Mouse (Mus musculus): ENCODE data around the gene Trpm6. TPM values are rescaled to one million over a fixed set of nuclear protein-coding genes. Genes with fewer than 3 reads are reported as not detected.
"Not testable (repeated sequence)": the region's sequence is repeated elsewhere in the genome, so short reads cannot be mapped to it uniquely, and the experiment has no call there.

Trpm6 gene
- 0.27 and 0.36 TPM in 2 replicates for polyA plus RNA-seq (2016; fragmentation: Nextera tagmentation; extraction: Ambion mirVana)

- peak within 1 kb of the TSS; percentile 65 for H3K4me2 ChIP-seq (replicated peaks)
- no peak for ATAC-seq (ENCODE audit: low FRiP score, low read depth)
- no peak within 1 kb of the TSS for H3K9ac ChIP-seq
- peak within 1 kb of the TSS; percentile 27 for H3K4me3 ChIP-seq
- 5% methylated on average over 41 of the region's 41 CpGs for WGBS
- peaks cover 13% of the 10 kb centered on the region; the same call in 1 of the 2 replicates for H3K27me3 ChIP-seq (replicated peaks)
- H3K27ac ChIP-seq: no peak within 1 kb of the TSS
- H3K36me3 ChIP-seq: no peaks in the 10 kb centered on the region
- peaks cover 5% of the 10 kb centered on the region; the same call in 1 of the 2 replicates for H3K4me1 ChIP-seq
- H3K9me3 ChIP-seq: no peaks in the 10 kb centered on the region
These were observed at the start of gene Trpm6 for GRCm38 (mm10) chr19:18749598-18750339. Trpm6 (plus strand) TSS chr19:18749983.

- ATAC-seq (ENCODE audit: low FRiP score, low read depth): no peak
- Histone ChIP-seq H3K4me1 (no peaks in the 10 kb centered on the region), H3K27ac (no peak overlapping the region), H3K9ac (no peak overlapping the region), H3K4me2 (replicated peaks) (no peak overlapping the region), H3K9me3 (no peaks in the 10 kb centered on the region), H3K36me3 (0 out of 2 replicates have a peak, but pooled peaks cover 5% of the 10 kb centered on the region), H3K4me3 (no peak overlapping the region), H3K27me3 (replicated peaks) (no peaks in the 10 kb centered on the region)
These were observed 41.7 kb upstream of the Trpm6 start for GRCm38 (mm10) chr19:18708101-18708500.

GRCm38 (mm10) chr19:18710903-18711302 lies 38.9 kb upstream of the Trpm6 start:
- no peak overlapping the region for H3K9ac ChIP-seq
- no peaks in the 10 kb centered on the region for H3K9me3 ChIP-seq
- peaks cover 16% of the 10 kb centered on the region for H3K4me1 ChIP-seq
- H3K4me3 ChIP-seq: no peak overlapping the region
- H3K27me3 ChIP-seq (replicated peaks): no peaks in the 10 kb centered on the region
- H3K27ac ChIP-seq: no peak overlapping the region
- H3K36me3 ChIP-seq: 0 out of 2 replicates have a peak, but pooled peaks cover 5% of the 10 kb centered on the region
- ATAC-seq (ENCODE audit: low FRiP score, low read depth): no peak
- WGBS: 57% methylated on average over 6 of the region's 6 CpGs
- no peak overlapping the region for H3K4me2 ChIP-seq (replicated peaks)

GRCm38 (mm10) chr19:18711589-18711988 lies 38.2 kb upstream of the Trpm6 start:
- no peak overlapping the region for H3K4me2 ChIP-seq (replicated peaks)
- H3K4me3 ChIP-seq: no peak overlapping the region
- no peaks in the 10 kb centered on the region for H3K9me3 ChIP-seq
- 0 out of 2 replicates have a peak, but pooled peaks cover 5% of the 10 kb centered on the region for H3K36me3 ChIP-seq
- WGBS: 95% methylated on average over 9 of the region's 9 CpGs
- no peak overlapping the region for H3K9ac ChIP-seq
- ATAC-seq (ENCODE audit: low FRiP score, low read depth): no peak
- no peaks in the 10 kb centered on the region for H3K27me3 ChIP-seq (replicated peaks)
- peaks cover 16% of the 10 kb centered on the region for H3K4me1 ChIP-seq
- no peak overlapping the region for H3K27ac ChIP-seq

GRCm38 (mm10) chr19:18712153-18712865 lies 37.5 kb upstream of the Trpm6 start:
- 62% methylated on average over 16 of the region's 16 CpGs for whole genome bisulfite sequencing
- Histone ChIP-seq H3K9me3 (no peaks in the 10 kb centered on the region), H3K4me2 (replicated peaks) (peak overlapping the region; percentile 90), H3K4me3 (peak overlapping the region; percentile 94), H3K36me3 (peaks cover 3% of the 10 kb centered on the region; the same call in 1 of the 2 replicates), H3K4me1 (peaks cover 16% of the 10 kb centered on the region), H3K9ac (peak overlapping the region; percentile 89), H3K27ac (peak overlapping the region; percentile 87), H3K27me3 (replicated peaks) (no peaks in the 10 kb centered on the region)
- no peak for ATAC-seq (ENCODE audit: low FRiP score, low read depth)

- peak; percentile 98 for ATAC-seq (ENCODE audit: low FRiP score, low read depth)
- Histone ChIP-seq H3K9ac (peak within 1 kb of the TSS; percentile 89), H3K27ac (peak within 1 kb of the TSS; percentile 87), H3K4me2 (replicated peaks) (peak within 1 kb of the TSS; percentile 90), H3K27me3 (replicated peaks) (no peaks in the 10 kb centered on the region), H3K4me1 (peaks cover 16% of the 10 kb centered on the region), H3K9me3 (no peaks in the 10 kb centered on the region), H3K4me3 (peak within 1 kb of the TSS; percentile 94), H3K36me3 (peaks cover 2% of the 10 kb centered on the region; the same call in 1 of the 2 replicates)
- WGBS: 1% methylated on average over 49 of the region's 49 CpGs
These were observed 36.9 kb upstream of the Trpm6 start, which contains the start of gene D030056L22Rik for GRCm38 (mm10) chr19:18712866-18713300. D030056L22Rik (plus strand) TSS chr19:18713193.

- H3K27me3 ChIP-seq (replicated peaks); H3K9me3 ChIP-seq; H3K27ac ChIP-seq; H3K36me3 ChIP-seq: not testable (repeated sequence)
- Histone ChIP-seq H3K4me3 (peak overlapping the region; percentile 94), H3K9ac (peak overlapping the region; percentile 89), H3K4me2 (replicated peaks) (peak overlapping the region; percentile 90), H3K4me1 (peaks cover 16% of the 10 kb centered on the region)
- WGBS: under 1% methylated on average over 46 of the region's 46 CpGs
- ATAC-seq (ENCODE audit: low FRiP score, low read depth): peak; percentile 73
These were observed 36.4 kb upstream of the Trpm6 start for GRCm38 (mm10) chr19:18713357-18713756.

GRCm38 (mm10) chr19:18716374-18716773 lies 33.4 kb upstream of the Trpm6 start:
- Histone ChIP-seq H3K4me3 (no peak overlapping the region), H3K9me3 (no peaks in the 10 kb centered on the region), H3K36me3 (peaks cover 9% of the 10 kb centered on the region), H3K27me3 (replicated peaks) (no peaks in the 10 kb centered on the region), H3K4me1 (peaks cover 16% of the 10 kb centered on the region), H3K27ac (no peak overlapping the region), H3K9ac (no peak overlapping the region), H3K4me2 (replicated peaks) (no peak overlapping the region)
- ATAC-seq (ENCODE audit: low FRiP score, low read depth): no peak
- WGBS: 42% methylated on average over 1 of the region's 1 CpGs

GRCm38 (mm10) chr19:18720337-18720736 lies 29.4 kb upstream of the Trpm6 start:
- Histone ChIP-seq H3K27me3 (replicated peaks) (no peaks in the 10 kb centered on the region), H3K4me1 (no peaks in the 10 kb centered on the region), H3K4me3 (no peak overlapping the region), H3K4me2 (replicated peaks) (no peak overlapping the region), H3K9ac (no peak overlapping the region), H3K36me3 (peaks cover 9% of the 10 kb centered on the region), H3K9me3 (no peaks in the 10 kb centered on the region), H3K27ac (no peak overlapping the region)
- no peak for ATAC-seq (ENCODE audit: low FRiP score, low read depth)
- 93% methylated on average over 3 of the region's 3 CpGs for WGBS

GRCm38 (mm10) chr19:18725186-18725585 lies 24.6 kb upstream of the Trpm6 start:
- ATAC-seq (ENCODE audit: low FRiP score, low read depth): no peak
- WGBS: 86% methylated on average over 2 of the region's 2 CpGs
- Histone ChIP-seq H3K27me3 (replicated peaks) (no peaks in the 10 kb centered on the region), H3K36me3 (no peaks in the 10 kb centered on the region), H3K4me3 (no peak overlapping the region), H3K4me2 (replicated peaks) (no peak overlapping the region), H3K4me1 (no peaks in the 10 kb centered on the region), H3K27ac (no peak overlapping the region), H3K9me3 (no peaks in the 10 kb centered on the region), H3K9ac (no peak overlapping the region)

- no peak overlapping the region for H3K4me2 ChIP-seq (replicated peaks)
- ATAC-seq (ENCODE audit: low FRiP score, low read depth): no peak
- 76% methylated on average over 7 of the region's 7 CpGs for WGBS
- no peaks in the 10 kb centered on the region for H3K36me3 ChIP-seq
- no peaks in the 10 kb centered on the region for H3K27me3 ChIP-seq (replicated peaks)
- H3K4me1 ChIP-seq: no peaks in the 10 kb centered on the region
- H3K9ac ChIP-seq: no peak overlapping the region
- no peak overlapping the region for H3K27ac ChIP-seq
- H3K4me3 ChIP-seq: no peak overlapping the region
- no peaks in the 10 kb centered on the region for H3K9me3 ChIP-seq
These were observed 19.5 kb upstream of the Trpm6 start for GRCm38 (mm10) chr19:18730255-18730654.

- ATAC-seq (ENCODE audit: low FRiP score, low read depth): no peak
- Histone ChIP-seq H3K36me3 (no peaks in the 10 kb centered on the region), H3K27ac (no peak overlapping the region), H3K9ac (no peak overlapping the region), H3K9me3 (no peaks in the 10 kb centered on the region), H3K4me3 (no peak overlapping the region), H3K4me2 (replicated peaks) (no peak overlapping the region), H3K4me1 (no peaks in the 10 kb centered on the region), H3K27me3 (replicated peaks) (no peaks in the 10 kb centered on the region)
- 56% methylated on average over 7 of the region's 7 CpGs for WGBS
These were observed 18.7 kb upstream of the Trpm6 start for GRCm38 (mm10) chr19:18731077-18731476.

Measured in neural tube, embryonic 12.5 days (tissue).